Mouse (Mus musculus): Measurements from ENCODE around the gene Cabp4.
A peak's percentile ranks its signal among the peaks of the same experiment; 100 is the strongest.

The Cabp4 gene

DNA sequence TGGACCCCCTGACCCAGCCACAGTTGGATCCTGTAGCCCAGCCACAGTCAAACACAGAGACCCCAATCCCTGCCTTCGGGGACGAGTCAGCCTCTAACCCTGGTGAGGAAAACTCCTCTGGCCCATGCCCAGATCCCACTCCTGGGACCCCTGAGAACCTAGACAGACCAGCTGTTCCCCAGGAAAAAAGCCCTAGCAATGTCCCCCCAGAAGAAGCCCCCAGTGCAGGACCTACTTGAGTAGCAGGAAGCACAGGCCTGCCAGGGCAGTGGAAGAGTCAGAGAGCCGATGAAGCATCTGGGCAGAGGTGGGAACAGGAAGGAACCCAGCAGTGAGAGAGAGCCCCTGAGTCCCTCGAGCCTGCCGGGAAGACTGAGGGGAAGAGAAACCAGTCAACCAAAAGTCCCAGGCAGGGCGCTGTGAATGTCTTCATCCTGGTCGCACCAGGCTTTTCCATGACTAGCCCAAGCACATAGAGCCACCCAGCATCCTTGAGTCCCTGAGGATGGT lies at the start of gene Cabp4:
Gene Cabp4 (minus strand): TSS at position 275 of the 510 bp plus-strand sequence.
- no peak for DNase-seq

DNA sequence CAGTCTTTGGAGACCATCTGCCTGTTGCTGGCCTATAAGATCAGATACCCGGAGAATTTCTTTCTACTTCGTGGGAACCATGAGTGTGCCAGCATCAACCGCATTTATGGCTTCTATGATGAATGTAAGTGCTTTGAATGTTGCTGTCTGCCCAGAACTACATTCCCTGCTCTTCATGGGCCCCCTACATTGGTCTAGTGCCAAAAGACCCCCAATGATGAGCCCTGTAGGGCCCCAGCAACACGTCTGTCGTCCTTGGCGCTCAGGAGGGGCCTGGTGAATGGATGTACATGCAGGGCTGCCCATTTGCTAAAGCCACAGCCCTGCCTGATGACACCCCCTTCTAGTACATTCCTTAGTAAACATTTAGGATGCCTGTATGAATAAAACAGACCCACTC lies 49.3 kb upstream of the Cabp4 start:
- DNase-seq, result peak in 1 of 2 experiments; percentile 24

DNA sequence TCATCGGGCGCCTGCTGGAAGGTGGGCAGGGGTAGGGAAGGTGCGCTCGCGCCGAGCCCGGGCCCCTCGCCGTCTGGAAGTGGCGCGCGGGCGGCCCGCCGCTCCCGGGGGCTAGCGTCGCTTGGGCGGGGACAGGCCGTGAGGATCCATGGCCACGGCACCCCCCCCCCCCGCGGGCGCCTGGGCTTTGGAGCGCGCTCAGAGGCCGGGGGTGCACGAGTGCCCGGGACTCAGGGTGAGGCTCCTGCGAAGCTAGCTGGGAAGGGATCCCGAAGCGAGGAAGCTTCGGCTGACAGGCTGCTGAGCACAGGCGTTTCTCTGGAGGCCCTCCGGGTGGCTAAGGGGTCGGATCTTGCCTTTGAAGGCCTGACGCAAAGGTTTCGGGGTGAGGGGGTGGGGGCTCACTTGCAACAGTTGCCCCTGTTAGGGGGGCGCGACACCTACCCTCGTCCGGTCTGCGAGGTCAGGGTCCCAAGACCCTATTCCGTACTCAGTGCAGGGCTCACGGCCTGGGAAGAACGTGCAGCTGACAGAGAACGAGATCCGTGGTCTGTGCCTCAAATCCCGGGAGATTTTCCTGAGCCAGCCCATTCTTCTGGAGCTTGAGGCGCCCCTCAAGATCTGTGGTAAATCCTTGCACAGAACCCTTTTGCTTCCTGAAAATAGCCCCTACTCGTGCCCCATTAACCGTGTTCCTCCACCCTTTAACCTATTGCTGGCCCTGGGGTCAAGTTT lies 48.6 kb upstream of the Cabp4 start:
- no peak for DNase-seq

DNA sequence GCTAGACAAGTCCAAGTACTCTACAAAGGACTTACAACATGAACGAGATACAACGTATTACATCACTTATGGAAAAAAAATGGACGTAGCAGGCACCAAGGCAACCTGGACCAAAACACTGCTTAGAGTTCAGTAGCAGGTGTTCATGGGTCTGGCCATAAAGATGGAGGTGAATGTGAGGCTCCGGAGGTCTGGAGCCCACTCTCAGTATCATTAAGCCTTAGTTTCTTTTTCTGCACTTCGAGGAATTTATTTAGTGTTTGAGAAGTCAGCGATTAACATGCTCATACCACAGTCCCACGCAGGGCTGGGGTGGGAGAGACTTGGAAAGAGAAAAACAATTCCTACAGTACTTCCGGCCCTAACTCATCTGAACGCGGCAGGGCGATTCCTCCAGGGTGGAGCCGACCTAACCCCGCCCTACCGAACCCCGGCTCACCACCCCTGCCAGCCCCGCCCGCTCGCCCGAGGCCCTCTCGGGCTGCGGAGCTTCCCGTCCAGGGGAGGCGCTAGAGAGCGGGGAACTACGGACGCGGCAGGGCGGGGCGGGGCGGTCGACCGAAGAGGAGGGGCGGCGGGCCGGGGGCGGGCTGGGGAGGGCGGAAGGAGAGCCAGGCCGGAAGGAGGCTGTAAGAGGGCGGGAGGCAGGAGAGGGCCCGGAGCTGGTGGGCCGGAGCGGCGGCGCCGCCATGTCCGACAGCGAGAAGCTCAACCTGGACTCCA lies 47.9 kb upstream of the Cabp4 start, which contains the start of gene Ppp1ca:
Gene Ppp1ca (plus strand): TSS at position 538 of the 723 bp plus-strand sequence.
- DNase-seq, result peak; percentile 97 to 99

DNA sequence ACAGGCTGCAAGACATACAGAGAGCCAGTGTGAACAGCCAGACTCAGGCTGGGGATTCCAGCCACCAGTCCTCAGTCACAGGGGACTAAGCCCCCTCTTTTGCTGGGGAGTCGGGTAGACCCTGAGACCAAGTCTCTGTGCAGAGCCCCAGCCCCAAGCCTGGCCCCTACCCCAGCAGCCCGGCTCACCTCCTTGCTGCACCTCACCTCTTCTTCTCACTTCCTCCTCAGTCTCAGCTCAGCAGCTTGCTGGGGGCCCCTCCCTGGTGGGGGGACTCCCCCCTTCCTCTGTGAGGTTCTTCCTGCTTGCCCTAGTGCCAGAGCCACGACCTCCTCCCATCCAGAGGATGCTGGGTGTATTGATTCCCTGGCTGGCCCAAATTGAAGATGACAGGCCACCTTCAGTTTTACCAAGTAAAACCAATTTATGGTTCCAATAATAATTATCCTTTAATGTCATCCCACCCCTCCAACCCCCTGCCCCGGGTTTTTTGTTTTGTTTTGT lies 47.0 kb upstream of the Cabp4 start, which contains the start of gene Tbc1d10c:
Gene Tbc1d10c (minus strand): TSS at position 454 of the 504 bp plus-strand sequence.
- peak; percentile 88 to 96 for DNase-seq

DNA sequence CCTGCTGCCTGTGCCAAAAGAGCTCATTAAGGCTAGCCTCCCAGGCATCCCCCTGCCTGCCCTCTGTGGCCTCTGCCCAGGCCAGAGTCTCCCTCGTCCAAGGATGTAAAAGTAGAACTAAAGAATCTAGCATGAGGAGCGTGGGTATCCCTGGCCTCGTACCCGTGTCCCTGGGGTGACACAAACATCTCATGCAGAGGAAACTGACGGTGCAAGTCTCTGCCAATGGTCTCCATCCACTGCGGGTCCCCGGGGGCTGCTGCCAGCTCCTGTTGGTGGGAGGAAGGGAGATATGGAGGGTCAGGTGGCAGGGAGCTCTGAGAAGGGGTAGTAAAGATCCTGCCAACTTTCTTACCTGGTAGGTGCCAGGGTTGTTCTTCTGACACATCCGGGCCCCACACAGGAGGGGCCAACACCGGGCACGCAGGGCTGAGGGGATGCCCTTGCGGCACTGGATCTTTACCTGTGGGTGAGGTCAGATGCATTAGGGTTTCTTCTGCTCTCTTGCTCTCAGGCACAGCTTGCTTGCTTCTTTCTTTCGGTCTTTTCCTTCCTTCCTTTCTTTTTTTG lies 45.3 kb upstream of the Cabp4 start:
- peak; percentile 47 to 62 for DNase-seq

DNA sequence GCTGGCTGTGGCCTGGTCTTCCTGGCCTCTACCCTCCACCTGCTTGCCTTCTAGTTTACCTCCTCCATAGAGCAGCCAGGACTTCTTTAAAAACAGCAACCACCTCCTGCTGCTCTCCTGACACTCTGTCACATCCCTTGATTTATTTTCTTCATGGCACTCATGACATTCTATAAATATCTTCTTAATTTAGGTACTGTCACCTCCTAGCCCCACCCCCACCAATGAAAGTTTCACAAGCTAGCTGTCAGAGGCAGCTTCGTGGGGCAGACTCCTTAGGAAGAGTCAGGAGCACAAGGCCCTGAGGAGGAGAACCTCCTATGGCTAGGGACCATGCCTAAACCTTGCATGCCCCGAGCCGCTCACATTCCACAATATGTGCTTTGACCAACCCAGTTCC lies 43.5 kb upstream of the Cabp4 start:
- DNase-seq, result no peak

DNA sequence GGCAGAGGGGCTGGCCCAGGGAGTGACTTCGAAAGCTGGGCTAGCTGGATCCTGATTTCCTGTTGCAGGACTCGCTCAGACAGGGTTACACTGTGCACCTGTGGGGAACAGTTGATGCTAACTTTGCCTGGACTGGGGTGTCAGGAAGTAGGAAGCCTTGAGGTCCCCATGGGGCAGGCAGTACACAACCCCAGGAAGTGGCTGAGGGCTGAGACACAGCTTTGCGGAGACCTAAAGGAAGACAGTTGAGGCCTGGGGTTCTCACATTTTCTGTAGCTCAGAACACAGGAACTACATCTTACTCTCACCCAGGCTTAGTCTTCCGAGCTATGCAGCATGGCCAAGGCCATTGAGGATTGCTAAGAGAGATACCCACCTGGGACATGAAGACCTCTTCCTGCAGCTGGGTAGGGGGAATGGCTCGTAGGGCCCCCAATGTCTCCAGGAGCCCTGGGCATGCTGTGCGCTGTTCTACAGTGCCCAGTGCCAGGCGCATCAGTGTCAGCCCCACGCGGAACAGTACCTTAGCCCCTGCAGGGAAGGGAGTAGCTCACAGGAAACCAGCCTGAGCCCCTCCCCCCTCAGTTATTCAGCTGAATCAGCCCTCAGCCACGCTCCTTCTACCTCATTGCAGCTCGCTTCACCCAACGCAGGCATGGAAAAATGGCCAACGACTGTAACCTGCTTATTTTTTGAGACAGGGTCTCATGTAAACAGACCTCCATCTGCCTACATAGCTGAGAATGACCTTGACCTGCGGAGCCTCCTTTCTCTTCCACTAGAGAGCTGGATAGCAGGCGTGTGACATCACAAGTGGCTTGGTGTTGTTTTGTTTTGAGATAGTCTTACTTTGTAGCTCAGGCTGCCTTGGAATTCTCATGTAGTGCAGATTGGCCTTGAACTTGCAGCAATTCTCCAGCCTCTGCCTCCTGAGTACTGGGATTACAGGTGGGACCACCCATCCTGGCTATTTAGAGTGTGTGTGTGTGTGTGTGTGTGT lies 41.4 kb upstream of the Cabp4 start:
- DNase-seq, result peak; percentile 84 to 88

DNA sequence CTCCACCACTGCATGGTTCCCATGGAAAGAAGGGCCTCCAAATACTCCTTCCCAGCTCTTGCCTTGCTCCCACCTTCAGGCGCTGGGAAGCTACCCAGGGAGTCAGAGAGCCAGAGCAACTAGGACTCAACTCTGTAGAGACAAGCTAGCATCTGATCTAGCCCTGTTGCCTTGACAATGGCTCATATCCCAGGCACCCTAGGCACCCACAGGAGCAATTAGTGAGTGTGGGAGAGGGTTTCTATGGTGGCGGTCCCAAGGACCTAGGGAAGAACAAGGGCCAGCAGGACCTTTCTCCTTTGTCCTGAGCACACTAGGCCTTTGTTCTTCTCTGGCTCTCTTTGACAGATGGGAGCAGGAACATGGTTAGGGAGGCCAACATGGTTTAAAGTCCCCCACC lies 39.9 kb upstream of the Cabp4 start:
- no peak for DNase-seq

DNA sequence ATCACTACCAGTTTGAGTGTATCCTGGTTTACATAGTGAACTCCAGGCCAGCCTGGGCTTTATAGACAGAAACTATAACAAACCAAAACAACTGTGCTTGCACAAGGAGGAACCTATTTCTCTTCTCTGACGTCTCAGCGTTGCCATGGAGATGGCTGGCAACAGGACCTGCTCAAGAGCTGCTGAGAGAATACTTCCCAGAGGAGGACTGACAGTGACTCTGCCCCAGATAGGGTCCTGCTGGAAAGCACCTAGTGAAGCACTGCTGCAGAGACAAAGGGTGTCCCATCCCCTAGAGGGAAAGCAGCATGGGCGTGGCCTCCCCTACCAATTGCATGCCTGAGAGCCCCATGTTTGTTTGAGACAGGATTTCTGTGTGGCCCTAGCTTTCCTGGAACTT lies 38.1 kb upstream of the Cabp4 start:
- DNase-seq, result no peak

DNA sequence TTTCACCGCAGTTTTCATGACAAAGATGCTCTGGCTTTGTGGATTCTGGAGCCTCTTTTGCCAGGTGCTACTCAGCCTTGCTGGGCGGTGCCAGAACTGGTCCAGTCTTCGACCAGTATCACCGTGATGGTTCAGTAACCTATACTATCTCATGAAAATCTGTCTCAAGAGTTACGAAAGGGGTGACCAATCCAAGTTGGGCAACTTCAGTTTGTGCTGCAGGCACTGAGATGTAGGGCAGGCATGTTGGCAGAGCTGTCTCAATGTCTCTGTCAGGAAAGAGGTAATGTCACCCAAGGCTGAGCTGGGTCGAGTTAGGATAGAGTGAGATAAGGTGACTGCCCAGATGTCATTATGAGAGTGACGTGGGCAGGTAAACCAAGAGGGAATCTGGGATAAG lies 36.6 kb upstream of the Cabp4 start:
- no peak for DNase-seq

DNA sequence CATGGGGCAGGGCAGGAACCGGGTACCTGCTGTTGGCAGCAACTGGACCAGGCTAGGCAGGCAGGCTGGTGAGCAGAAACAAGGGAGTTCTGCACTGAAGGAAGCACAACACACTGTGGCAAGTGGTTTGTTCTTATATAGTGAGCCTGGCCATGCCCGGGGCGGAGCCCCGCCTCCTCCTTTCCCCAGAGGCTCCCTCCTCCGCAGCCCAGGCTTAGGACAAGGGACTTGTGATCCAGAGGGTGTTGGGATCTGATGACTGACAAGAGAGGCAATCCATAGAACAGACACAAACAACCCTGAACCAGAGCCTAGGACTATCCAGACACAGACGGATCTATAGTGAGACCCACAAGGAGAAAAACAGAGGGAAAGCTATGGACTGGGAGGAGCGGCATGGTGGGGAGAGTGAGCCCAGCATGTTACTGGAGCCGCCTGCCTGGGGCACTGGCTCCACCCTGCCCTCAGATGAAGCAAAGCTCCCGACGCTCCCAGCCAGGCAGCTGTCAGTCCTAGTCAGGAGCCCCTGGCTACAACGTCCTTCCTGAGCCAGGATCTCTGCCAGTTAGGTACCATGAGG lies 31.6 kb upstream of the Cabp4 start, which contains the start of gene Carns1:
Gene Carns1 (minus strand): TSS at position 112 of the 580 bp plus-strand sequence.
- DNase-seq, result peak in 1 of 2 experiments; percentile 14

DNA sequence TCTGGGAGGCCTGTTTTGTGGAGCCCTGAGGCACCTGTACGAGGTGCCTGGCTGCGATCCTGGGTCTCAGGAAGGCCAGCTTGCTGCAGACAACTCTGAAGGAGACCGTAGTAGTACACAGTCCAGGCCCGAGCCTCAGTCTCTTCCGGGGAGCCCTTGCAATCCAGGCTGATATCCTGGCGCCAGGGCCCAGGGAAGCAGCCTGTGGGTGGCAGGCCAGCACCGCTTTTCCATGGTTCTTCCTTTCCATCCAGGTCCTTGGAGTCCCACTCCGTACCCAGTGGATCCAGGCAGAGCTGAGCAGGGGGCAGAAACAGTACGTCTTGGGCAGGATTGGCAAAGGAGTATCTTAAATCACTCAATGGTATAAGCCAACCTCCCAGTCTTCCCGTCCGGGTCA lies 29.1 kb upstream of the Cabp4 start:
- DNase-seq, result no peak

DNA sequence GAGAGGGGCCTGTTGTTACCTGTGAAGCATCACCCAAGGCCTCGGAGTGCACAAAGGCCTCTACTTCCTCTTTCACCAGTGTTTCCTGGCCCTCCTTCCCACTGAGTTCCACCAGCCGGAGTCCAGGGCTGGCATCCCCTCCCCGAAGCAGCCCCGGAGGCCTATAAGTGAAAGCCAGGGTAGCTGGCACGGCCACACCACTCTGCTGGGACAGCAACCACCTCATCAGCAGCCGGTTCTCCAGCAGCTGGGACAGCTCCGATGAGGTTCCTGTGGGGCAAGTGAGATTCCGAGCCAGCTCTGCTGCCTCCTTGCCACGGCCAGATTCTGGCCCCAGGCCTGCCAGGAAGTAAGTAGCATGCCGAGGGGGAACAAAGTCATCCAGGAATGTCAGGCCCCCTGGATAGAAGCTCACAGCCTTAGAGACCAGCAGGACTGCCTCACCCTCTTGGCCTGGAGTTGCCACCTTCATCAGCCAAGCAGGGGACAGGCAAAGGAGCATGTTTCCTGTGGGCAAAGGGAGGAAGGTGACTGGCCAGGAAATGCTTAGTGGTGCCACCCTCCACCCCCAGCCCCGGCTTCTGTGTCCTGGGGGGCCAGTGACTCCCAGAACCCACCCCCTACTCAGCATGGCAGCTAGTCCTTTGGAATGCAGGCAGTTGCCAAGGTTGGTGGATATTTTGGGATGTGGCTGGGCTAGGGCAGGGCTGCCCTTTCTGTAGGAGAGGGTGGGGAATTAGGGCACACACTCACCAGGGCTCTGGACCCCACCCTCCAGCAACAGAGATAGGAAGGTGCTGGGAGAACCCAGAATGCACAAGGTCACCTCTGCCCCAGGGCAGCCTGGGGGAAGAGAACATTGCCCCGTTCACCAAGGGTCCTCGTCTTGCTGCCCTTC lies 27.8 kb upstream of the Cabp4 start:
- DNase-seq, result no peak

DNA sequence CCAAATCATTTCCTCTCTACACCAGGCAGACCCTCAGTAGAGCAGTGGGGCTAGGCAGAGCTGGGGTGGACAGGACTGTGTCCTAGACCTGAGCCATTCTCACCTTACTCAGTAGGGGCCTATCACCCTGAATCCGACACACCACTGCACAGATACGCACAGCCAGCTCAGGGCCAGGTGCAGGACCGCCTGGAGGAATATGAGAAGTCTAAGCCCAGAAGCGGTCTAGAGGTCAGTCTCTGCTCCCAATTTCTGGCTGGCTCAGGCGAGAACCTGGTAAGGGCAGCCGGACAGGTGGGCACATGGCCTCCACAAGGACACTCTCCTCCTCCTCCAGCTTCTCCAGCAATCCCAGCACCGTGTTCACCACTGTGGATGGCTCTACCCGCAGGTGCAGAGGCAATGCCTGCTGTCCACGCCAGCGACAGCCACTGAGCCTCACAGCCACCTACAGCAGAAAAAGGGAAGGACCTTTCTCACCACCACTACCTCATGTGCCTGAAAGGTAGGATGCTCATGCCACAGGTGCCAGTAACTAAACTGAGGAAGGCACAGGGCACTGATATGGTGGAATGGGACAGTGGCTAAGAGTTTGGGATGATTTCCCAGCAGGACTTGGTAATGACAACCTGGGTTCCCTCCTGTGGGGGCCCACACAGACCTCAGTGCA lies 27.0 kb upstream of the Cabp4 start:
- no peak for DNase-seq

DNA sequence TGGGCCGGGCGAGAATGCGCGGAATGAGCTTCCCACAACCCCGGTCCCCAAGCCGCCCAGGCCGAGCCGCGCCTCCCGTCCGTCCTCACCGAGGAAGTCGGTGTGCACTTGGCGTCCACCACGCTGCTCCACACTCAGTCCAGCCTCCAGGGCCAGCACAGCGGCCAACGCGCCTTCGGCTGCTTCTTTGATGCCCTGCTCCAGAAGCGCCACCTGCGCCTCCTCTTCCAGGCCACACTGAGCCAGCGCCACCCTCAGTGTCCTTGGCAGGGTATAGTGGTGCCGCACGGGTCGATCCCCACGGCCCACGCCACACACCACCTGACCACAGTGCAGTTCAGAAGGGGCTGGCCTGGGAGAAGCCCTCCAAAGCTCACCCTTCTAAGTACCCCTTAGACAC lies 26.0 kb upstream of the Cabp4 start:
- no peak for DNase-seq

DNA sequence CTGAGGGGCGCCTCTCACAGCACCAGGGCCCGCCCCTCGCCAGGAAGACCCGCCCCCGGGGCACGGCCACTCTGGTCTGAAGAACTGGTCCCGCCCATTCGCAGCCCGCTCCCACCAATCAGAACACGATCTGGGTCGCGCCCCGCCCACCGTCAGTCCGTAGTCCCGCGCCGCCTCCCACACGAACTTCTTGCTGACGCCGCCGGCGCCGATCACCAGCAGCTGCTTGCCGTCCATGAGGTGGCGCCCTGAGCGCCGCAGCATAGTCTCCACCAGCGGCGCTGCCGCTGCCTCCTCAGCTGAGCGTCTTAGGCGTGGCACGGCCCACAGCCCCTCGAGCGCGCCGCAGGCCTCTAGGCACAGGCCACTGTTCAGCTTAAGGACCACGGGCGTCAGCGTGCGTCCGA lies 25.5 kb upstream of the Cabp4 start:
- DNase-seq, result peak; percentile 99 to 100

DNA sequence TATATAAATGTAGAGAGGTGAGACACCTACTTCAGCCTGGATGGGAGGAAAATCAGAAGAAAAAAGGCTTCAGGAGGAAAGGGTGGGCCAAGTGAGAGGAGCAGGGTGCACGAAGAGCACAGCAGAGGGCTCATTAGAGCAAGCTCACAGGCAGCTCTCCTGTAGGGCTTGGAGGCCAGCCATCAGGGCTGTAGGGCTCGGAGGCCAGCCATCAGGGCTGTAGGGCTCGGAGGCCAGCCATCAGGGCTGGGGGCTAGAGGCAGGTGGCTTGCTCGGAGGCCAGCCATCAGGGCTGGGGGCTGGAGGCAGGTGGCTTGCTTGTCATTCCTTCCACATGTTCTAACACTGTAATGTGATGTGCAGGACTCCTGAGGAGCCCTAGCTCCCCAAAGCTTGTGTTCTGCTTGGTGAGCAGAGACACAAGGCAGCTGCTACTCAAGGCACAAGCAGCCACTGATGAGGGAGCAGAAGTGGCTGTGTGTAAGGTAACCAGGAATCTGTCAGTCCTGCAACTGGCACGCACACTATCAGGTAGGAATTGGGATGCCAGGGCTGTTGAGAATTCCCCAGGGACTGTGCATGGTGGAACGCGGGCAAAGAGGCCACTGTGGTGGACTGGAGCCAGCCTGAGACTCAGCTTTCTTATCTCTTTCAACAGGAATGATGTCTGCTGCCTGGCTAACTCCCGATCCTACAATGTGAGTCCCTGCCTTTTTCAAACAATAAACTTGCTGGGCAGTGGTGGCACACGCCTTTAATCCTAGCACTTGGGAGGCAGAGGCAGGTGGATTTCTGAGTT lies 23.0 kb upstream of the Cabp4 start:
- no peak for DNase-seq

DNA sequence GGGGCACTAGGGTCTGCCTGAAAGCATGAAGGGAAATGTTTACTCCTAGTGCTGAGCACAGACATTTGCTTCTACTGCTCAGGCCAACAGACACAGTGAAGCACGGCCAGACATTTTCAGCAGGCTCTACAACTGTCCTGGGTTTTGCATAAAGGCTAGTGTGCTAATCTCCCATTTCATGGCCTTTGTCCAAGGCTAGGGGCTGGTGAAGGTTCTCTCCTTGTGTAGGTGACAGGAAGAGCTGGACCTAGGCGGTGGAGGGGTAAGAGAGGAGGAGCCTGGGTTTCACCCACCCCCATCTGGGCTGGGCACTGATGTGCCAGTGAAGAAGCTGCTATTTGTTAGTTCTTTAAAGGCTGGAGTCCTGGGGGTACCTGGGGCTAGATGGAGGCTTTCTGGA lies 20.9 kb upstream of the Cabp4 start:
- no peak for DNase-seq

Data from thymus, postnatal 36 days (tissue).